Mouse (Mus musculus): ENCODE results near the gene Ephb1.

DNA sequence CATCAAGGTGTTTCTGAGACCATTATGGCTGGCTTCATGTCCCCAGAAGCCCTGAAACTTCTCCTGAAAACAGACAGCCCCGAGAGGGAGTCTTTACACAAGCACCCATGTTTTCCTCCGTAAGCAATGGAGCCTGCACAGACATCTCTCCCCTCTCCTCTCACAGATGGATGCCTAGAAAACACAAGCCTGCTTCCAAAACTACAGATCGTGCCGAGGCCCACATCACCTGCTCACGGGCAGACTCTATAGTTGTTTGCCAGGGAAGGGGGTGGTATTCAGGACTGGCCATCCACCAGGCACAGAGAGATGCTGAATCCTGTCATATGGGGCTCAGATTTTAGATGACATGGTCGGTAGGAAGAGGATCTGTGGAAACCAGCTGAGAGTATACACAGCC is 98.7 kb downstream of the Ephb1 start:
- TF ChIP-seq CTCF (IDR thresholded peaks at IDR 0.05; ENCODE audit: borderline replicate concordance, insufficient read depth, low read depth, low read length) (no peak), POLR2A (IDR thresholded peaks at IDR 0.05; ENCODE audit: borderline replicate concordance, insufficient read depth, low read length) (no peak)

Data from cerebellum, adult 2 months (tissue).